Mouse (Mus musculus): ENCODE data around the gene Abcg8. TPM values are rescaled to one million over a fixed set of nuclear protein-coding genes. Genes with fewer than 3 reads are reported as not detected.

Abcg8 gene
- total and polyA plus RNA-seq, 3 experiments, result not detected

GRCm38 (mm10) chr17:84656653-84657421, 19.3 kb upstream of the Abcg8 start:
- peaks cover 0 to 2% of the 10 kb centered on the region in 2 experiments; a peak in 3 of 4 replicates for H3K27me3 ChIP-seq (ENCODE audit: control insufficient read depth in 1 of 2, insufficient read depth in 2 of 2, low read length in 2 of 2)
- no peak for DNase-seq (ENCODE audit: low read depth, low spot score)
- H3K9ac ChIP-seq (ENCODE audit: control insufficient read depth, low read depth, low read length, poor library complexity, severe bottlenecking), result no peak overlapping the region
- no peaks in the 10 kb centered on the region for H3K9me3 ChIP-seq (replicated peaks; ENCODE audit: insufficient read depth, low read length)
- H3K79me2 ChIP-seq (ENCODE audit: control insufficient read depth, insufficient read depth, low read length, poor library complexity), result no peaks in the 10 kb centered on the region
- H3K36me3 ChIP-seq (ENCODE audit: control insufficient read depth in 1 of 2, insufficient read depth in 2 of 2, low read length in 2 of 2), result no peaks in the 10 kb centered on the region
- TF ChIP-seq ZKSCAN1 (IDR thresholded peaks at IDR 0.05; ENCODE audit: low read depth, low read length) (no peak), SMC3 (IDR thresholded peaks at IDR 0.05; ENCODE audit: low read depth, low read length) (no peak), TAL1 (IDR thresholded peaks at IDR 0.05; ENCODE audit: low read length) (no peak), CHD1 (IDR thresholded peaks at IDR 0.05; ENCODE audit: low read depth, low read length) (no peak), POLR2AphosphoS5 (IDR thresholded peaks at IDR 0.05; ENCODE audit: borderline replicate concordance, low read depth, low read length) (no peak), NRF1 (IDR thresholded peaks at IDR 0.05; ENCODE audit: insufficient read depth, low read depth, low read length, poor library complexity, severe bottlenecking) (no peak), MXI1 (IDR thresholded peaks at IDR 0.05; ENCODE audit: low read depth, low read length) (no peak), MAFK (IDR thresholded peaks at IDR 0.05; ENCODE audit: borderline replicate concordance, low read depth, low read length) (no peak), BHLHE40 (IDR thresholded peaks at IDR 0.05; ENCODE audit: borderline replicate concordance, low read depth, low read length) (no peak), RAD21 (IDR thresholded peaks at IDR 0.05; ENCODE audit: low read depth, low read length) (no peak), ETS1 (IDR thresholded peaks at IDR 0.05; ENCODE audit: low read depth, low read length) (no peak), ZMIZ1 (IDR thresholded peaks at IDR 0.05; ENCODE audit: low read depth, low read length) (no peak)
- no peaks in the 10 kb centered on the region for H3K4me1 ChIP-seq (ENCODE audit: control insufficient read depth in 1 of 2, insufficient read depth in 2 of 2, low read length in 2 of 2)
- H3K27ac ChIP-seq (ENCODE audit: control insufficient read depth, low read depth, low read length), result no peak overlapping the region
- no peak overlapping the region for H3K4me3 ChIP-seq (ENCODE audit: control insufficient read depth in 1 of 2, insufficient read depth in 1 of 2, low read depth in 2 of 2, low read length in 2 of 2)

- no peak overlapping the region for H3K4me3 ChIP-seq (ENCODE audit: control insufficient read depth in 1 of 2, insufficient read depth in 1 of 2, low read depth in 2 of 2, low read length in 2 of 2)
- DNase-seq (ENCODE audit: low read depth, low spot score), result no peak
- H3K4me1 ChIP-seq (ENCODE audit: control insufficient read depth in 1 of 2, insufficient read depth in 2 of 2, low read length in 2 of 2), result no peaks in the 10 kb centered on the region
- no peak overlapping the region for H3K27ac ChIP-seq (ENCODE audit: control insufficient read depth, low read depth, low read length)
- H3K9me3 ChIP-seq (replicated peaks; ENCODE audit: insufficient read depth, low read length), result no peaks in the 10 kb centered on the region
- no peaks in the 10 kb centered on the region for H3K79me2 ChIP-seq (ENCODE audit: control insufficient read depth, insufficient read depth, low read length, poor library complexity)
- no peaks in the 10 kb centered on the region for H3K36me3 ChIP-seq (ENCODE audit: control insufficient read depth in 1 of 2, insufficient read depth in 2 of 2, low read length in 2 of 2)
- TF ChIP-seq POLR2AphosphoS2 (IDR thresholded peaks at IDR 0.05; ENCODE audit: low read length) (no peak), MEF2A (IDR thresholded peaks at IDR 0.05; ENCODE audit: extremely low read depth, insufficient replicate concordance, low read depth, low read length, poor library complexity, severe bottlenecking) (no peak), TCF12 (IDR thresholded peaks at IDR 0.05; ENCODE audit: low read depth, low read length) (no peak), MYC (IDR thresholded peaks at IDR 0.05; ENCODE audit: low read depth, low read length) (no peak), KAT2A (conservative IDR thresholded peaks at IDR 0.05; ENCODE audit: low read depth, low read length) (no peak), ZC3H11A (IDR thresholded peaks at IDR 0.05; ENCODE audit: low read depth, low read length) (no peak), E2F4 (IDR thresholded peaks at IDR 0.05; ENCODE audit: borderline replicate concordance, low read depth, low read length) (no peak), ZKSCAN1 (IDR thresholded peaks at IDR 0.05; ENCODE audit: low read depth, low read length) (no peak), CHD1 (IDR thresholded peaks at IDR 0.05; ENCODE audit: low read depth, low read length) (no peak), POLR2A (IDR thresholded peaks at IDR 0.05; ENCODE audit: control insufficient read depth in 1 of 2, insufficient read depth in 1 of 2, low read depth in 1 of 2, low read length in 2 of 2, poor library complexity in 1 of 2) (no peak), BHLHE40 (IDR thresholded peaks at IDR 0.05; ENCODE audit: borderline replicate concordance, low read depth, low read length) (no peak), USF2 (IDR thresholded peaks at IDR 0.05; ENCODE audit: borderline replicate concordance in 1 of 2, insufficient read depth in 1 of 2, low read depth in 1 of 2, low read length in 2 of 2) (no peak), SIN3A (IDR thresholded peaks at IDR 0.05; ENCODE audit: low read length) (no peak), TAL1 (IDR thresholded peaks at IDR 0.05; ENCODE audit: low read length) (no peak), UBTF (IDR thresholded peaks at IDR 0.05; ENCODE audit: borderline replicate concordance, insufficient read depth, low read depth, low read length) (no peak)
- H3K27me3 ChIP-seq (ENCODE audit: control insufficient read depth in 1 of 2, insufficient read depth in 2 of 2, low read length in 2 of 2), result peaks cover 0 to 2% of the 10 kb centered on the region in 2 experiments; a peak in 3 of 4 replicates
- no peak overlapping the region for H3K9ac ChIP-seq (ENCODE audit: control insufficient read depth, low read depth, low read length, poor library complexity, severe bottlenecking)
These were observed 18.7 kb upstream of the Abcg8 start for GRCm38 (mm10) chr17:84657422-84657732.

Measured in MEL (cell line).